Mouse (Mus musculus): ENCODE data around the gene St6galnac3.
A peak's percentile ranks its signal among the peaks of the same experiment; 100 is the strongest.
"Not testable (repeated sequence)": the region's sequence is repeated elsewhere in the genome, so short reads cannot be mapped to it uniquely, and the experiment has no call there.

St6galnac3 gene

DNA sequence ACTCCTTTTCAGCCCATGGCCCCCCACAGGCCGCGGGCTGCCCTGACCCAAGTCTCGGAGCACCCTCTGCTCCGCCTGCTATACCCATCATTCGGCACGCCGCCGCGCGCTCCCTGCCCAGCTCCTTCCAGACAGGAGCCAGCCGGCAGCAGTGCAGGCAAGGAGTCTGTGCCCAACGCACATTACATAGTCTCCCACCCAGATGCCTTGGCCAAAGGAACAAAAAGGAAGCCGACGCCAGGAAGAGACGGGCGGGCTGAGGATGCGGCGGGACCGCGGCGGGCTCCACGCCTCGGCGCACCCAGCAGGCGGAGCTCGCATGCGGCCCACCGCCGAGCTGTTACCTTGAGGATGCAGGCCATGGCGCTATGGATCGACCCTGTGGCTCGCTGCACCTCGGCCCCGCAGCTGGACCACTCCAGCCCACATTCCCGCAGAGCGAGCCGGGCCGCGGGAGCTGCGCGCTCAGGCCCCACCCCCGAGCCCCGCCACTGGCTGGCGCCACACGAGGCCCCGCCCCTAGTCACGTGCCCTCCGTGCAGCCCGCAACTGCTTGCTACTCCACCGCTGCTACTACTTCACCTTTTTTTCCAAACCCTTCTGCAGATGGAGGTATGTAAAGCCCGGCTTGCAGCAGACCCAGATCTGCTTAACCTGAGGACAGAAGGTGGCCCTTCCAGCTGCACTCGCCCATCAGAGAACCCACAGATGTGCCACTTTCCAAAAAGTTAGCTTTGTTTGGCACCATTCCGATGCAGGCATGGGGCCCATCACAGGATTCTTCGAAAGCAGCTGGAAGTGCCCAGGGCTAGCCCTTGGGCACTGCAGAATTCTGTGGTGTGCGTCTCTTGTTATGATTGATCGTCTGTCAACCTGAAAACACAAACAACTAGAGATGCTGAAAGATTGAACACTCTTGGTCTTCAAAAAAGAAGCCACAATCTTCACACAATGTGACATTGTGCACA lies at the start of gene St6galnac3:
St6galnac3 (minus strand) TSS at position 474 of the 968 bp plus-strand sequence.
- DNase-seq (ENCODE audit: extremely low spot score, low spot score), result peak; percentile 89

DNA sequence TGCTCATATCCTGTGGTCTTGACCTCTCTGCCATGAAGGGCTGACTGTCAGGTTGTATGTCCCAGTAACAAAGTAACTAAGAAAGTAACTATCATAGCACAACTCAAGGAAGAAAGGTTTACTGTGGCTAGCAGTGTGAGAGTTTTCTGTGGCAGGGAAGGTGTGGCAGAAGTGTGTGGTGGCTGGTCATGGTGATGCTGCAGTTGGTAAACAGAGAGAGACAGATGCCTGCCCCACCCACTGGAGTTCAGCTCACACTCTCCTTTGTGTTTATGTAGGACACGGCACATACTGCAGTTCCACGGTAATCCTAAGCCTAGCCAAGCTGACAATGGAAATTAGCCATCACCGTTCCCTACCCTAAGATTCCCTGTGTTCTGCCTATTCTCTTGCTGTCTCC lies 49.6 kb upstream of the St6galnac3 start:
- DNase-seq (ENCODE audit: extremely low spot score, low spot score), result no peak

DNA sequence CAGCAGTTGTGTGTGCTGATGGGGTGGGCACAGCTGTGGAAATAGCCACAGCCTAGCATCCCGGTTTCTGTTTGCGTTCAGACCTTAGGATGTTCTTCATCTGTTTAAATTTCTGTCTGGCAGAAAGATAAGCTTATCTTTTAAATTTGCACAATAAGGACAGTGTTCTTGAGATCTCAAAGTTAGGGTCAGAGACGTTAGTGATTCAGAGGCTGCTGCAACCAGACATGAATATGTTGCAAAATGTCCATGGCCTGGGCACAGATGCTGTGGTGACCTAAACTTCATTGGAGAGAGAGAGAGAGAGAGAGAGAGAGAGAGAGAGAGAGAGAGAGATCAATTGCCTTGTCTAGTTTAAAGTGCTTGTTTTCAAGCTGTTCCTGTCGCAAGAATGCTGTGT lies 46.5 kb upstream of the St6galnac3 start:
- DNase-seq (ENCODE audit: extremely low spot score, low spot score), result no peak

DNA sequence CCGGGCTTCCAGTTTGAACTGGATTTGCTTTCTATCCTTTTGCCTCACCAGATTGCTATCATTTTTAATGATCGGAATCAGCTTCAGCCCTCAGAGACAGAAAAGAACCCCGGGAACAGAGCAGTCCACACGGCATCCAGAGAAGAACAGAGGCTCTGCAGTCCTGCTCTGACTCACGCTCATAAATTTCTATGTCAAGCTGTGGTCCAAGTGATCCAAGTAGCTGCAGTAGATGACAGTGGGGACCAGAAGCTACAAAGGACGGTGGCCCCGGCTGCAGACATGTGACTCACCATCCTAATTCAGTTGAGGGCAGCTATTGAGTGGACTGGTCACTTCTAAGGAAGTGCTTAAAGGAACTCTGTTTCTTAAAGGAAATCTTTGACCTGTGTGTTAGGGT lies 45.6 kb upstream of the St6galnac3 start:
- no peak for DNase-seq (ENCODE audit: extremely low spot score, low spot score)

DNA sequence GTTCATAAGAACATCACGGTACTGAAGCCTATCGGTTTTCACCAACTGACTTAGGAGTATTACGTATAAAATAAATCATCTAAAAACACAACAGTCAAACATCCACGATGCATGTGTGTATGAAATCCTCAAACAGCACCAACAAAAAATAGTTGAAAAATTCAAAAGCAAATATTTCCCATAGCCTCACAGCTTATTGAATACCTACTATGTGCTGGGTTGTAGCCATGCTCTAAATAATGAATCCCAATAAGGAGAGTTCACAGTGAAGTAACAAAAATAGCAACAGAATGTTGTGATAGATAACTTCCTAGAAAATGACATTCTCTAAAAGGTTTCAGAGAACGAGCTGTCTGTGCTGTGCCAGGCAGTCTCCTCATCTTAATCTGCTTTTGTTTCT lies 44.2 kb upstream of the St6galnac3 start:
- DNase-seq (ENCODE audit: extremely low spot score, low spot score), result no peak

DNA sequence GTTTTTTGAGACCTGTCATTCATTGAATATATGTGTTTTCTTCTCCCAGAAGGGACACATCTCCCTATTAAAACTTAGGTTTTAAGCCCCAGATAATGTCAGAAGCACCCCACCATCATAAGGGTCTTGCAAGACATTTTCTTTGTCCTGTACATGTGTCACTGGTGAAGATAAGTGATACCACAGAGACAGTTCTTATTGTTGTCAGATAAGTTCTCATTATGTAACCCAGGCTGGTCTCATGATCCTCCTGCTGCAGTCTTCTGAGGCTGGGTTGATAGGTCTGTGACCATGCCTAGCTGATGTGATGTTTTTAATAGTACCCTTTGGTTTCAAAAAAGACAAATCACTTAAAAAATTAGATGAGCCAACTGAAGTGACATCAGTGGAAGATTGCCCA lies 40.2 kb upstream of the St6galnac3 start:
- DNase-seq (ENCODE audit: extremely low spot score, low spot score), result no peak

DNA sequence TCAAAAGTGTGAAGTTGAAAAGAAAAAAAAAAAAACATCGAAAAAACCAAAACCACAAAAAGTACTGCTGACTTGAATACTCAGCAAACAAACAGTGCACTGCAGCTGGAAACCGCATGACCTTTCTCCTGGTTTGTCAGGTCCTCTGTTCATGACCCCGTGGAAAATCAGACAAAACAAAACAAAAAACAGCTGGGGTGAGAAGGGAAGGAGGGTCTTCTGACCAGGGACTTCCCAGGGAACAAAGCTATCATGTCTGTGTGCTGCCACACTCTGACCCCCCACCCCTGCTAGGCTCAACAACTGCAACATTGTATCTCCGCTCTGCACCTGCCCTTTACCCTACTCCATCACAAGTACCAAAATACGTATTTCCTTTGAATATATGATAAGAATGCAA lies 39.8 kb upstream of the St6galnac3 start:
- DNase-seq (ENCODE audit: extremely low spot score, low spot score), result peak; percentile 42

DNA sequence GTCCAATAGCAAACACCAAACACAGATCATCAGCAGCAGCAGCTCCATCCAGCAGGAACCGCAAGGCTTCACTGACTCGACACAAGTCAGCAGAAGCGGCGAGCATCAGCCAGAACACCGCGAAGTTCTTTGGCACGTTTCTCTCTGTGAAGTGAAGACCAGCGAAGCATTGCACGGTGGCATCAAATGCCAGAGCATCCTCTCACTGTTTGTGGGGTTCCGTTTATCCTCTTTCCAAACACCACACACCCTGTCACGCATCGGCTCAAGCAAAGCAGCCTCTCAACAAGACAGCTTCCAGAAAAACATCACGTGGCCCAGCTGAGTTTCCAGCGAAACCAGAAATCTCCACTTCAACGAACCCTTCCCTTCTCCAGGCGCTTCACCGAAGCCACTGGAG lies 36.2 kb upstream of the St6galnac3 start:
- DNase-seq (ENCODE audit: extremely low spot score, low spot score), result no peak

DNA sequence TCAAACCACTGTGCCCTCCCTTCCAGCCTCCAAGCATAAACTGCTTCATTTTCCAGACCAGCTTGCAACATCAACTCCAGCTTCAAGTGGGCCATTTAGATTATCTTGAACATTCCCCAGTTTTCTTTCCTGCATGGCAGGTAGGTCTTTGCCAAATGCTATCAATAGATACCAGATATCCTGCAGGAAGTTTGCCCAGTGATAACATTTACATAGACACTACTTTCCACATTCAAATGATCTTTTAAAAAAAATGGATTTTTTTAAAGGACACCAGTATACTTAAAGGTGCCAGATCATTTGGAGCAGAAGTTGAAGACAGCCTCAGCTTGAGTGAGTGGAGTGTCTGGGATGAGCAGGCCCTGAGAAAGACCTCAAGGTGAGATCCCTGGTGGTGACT lies 34.3 kb upstream of the St6galnac3 start:
- DNase-seq (ENCODE audit: extremely low spot score, low spot score), result no peak

DNA sequence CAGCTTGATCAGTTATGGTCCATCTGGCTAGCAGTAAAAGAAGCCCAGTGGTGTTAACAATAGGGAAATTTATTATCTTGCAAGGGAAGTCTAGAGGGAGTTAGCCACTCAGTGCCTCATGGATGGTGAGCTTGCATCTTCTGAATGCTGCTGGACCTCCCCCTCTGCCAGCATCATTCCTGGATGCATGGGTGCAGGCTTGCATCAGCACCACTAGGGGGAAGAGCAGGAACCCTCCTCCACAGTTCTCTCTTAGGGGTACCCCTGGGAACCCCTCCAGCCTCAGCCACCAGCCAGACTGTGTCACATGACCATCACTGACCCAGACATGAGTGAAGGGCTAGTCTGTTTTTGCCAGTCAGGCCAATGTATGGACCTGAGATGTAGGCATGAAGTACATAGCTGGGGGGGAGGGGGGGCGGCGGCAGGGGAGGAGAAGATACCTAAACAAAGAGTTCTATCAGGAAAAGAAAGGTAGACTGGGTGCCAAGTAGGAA lies 31.6 kb upstream of the St6galnac3 start:
- no peak for DNase-seq (ENCODE audit: extremely low spot score, low spot score)

DNA sequence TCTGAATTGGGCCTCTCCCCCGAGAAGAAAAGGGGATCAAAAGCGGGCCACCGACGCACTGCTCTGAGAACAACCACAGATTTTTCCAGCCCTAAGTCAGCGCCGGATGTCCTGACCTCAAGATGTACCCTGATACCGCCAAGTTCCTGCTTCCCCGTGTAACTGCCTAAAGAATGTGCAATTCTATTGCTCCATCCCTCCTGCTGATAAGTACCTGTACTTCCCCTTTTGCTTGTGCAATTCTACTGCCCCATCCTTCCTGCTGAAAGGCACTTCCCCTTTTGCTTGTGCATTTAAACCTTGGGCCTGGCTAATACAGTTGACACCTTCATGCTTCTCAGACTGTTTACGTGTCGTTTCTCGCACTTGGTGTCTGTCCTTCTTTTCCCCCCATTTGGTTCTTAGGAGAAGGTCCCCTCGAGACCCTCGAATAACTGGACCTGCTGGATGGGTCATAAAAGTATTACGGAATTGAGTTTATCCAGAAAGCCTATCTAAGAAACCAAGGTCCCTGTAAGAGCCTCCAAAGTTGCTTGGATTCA lies 30.9 kb upstream of the St6galnac3 start:
- DNase-seq (ENCODE audit: extremely low spot score, low spot score), result not testable (repeated sequence)

DNA sequence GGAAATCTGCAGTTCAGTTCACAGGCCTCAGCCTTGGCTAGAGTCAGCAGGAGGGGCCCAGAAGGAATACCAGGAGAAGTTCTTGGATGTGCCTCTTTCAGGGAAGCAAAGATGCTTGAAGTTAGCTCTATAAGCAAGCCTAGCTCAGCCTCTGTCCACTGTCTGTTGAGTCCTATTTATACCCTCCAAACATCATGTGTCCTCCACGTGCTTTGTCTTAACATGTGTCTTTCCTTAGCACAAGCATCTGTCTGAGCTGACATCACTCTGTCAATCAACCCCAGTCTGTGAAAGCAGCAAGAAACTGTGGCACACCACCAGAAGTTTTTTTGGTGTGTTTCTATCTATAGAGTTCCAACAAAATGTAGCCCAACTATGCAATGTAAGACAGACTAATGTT lies 26.5 kb upstream of the St6galnac3 start:
- DNase-seq (ENCODE audit: extremely low spot score, low spot score), result no peak

DNA sequence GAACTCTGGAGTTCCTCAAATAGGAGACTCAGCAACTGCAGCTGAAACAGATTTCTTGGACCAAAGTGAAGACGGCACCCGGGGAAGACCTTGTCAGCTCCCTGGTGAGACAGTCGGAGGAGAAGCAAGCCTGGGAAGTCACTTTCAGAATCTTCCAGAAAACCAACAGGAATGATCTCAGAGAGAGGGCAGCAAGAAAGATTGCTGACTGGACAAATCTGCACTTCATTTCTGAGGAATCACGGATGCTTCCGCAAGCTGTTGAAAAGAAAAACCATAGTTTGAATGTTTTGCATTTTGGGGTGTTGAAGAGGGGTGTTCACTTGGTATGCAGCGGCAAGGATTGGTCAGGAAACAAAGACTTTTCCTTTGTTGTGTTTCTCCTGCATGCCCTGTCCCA lies 24.4 kb upstream of the St6galnac3 start:
- no peak for DNase-seq (ENCODE audit: extremely low spot score, low spot score)

DNA sequence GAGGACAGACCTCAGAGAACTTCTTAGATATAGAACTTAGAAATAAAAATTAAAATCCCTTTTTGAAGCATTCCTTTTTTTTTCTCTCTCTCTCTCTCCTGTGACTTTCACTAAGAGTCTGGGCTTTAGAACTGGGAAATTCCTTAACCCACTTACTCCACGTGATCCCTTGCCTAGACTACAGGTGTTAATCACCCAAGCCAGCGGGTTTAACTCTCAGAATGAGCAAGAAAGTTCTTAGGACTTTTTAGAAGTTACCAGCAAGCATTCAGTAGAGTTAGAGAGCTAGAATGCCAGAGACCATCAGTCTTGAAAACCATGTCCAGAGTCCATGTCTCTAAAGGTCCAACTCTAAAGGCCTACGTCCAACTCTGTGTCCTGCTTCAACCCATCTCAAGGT lies 23.3 kb upstream of the St6galnac3 start:
- no peak for DNase-seq (ENCODE audit: extremely low spot score, low spot score)

DNA sequence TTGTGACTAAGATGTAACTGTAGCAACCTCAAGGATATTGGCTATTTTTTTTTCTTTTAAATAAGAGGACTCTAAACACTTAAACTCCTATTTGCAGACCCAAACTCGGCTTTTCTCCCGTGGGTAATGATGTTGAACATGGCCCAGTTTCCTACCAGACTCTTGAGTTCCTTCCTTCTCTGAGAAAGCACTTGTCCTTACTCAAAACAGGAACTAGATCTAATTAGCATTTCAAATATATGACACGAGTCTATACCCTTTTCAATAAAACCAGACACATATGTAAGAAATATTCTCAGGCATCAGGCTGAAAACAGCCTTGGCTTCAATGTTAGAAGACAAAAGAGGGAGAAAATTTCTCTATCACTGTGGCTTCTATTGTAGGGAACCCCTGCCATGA lies 20.1 kb upstream of the St6galnac3 start:
- no peak for DNase-seq (ENCODE audit: extremely low spot score, low spot score)

DNA sequence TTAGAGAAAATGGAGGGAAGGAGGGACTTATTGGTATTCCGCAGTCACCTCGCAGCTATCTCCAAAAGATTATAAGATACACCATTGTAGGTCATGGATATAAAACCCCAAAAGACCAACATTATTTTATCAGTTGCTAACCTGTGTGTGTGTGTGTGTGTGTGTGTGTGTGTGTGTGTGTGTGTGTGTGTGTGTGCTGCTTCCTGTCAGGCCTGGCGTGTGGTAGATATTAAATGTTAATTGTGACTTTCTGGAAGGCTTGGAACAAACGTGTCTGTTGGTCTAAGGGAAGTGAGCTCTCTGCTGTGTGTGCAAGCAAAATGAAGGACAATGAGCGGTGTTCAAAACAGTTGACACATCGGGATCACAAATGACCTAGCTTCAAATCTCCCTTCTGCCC lies 19.5 kb upstream of the St6galnac3 start:
- DNase-seq (ENCODE audit: extremely low spot score, low spot score), result no peak

DNA sequence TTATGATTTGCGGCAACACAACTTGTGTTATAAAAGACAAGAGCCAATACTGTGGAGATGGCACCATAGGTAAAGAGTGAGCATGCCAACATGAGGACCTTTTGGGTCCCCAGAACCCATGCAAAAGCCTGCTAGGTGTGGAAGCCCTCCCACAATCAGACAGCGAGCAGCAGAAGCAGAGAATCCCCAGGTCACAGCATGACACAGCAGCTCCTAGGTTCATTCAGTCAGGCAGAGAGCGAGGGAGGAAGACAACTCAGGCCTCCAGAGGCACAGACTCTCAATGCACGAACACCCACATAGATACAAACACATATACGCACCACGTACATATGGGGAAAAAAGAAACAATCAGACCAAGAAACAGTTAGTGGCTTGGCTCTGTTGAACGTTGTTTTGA lies 16.8 kb upstream of the St6galnac3 start:
- no peak for DNase-seq (ENCODE audit: extremely low spot score, low spot score)

DNA sequence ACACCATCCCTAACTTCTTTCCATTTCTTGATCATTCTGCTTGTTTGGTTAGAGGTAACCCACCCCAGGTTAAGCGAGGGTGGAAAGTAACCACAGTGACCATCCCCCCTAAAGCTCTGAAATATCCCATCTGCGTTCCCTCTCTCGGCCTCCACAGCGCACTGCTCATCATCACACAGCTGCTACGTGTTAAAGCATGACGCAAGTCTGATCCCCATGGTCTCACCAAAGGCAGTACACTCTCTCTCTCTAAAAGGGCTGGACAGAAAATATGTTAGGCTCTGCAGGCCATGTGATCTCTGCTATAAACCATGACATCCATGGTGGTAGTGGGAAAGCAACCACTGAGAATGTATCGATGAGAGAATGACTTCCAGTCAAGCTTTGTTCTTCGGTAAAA lies 14.4 kb upstream of the St6galnac3 start:
- no peak for DNase-seq (ENCODE audit: extremely low spot score, low spot score)

DNA sequence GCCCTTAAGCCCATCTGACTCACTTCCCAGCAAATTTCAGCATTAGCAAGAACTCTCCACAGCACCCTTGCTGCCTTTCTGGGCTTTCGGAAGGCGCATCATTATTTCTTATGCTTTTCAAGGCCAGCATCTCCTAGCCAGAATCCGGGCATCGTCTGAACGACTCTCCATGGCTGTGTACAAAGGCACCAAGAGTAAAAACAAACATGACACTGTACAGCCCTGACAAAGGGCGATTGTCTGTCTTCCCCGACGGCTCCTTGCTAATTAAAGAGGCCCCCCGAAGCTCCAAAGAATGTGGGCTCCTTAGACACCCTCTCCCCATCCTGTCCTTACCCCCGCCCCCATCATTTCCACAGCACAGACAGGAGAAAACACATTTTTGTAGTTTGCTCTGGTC lies 13.4 kb upstream of the St6galnac3 start:
- DNase-seq (ENCODE audit: extremely low spot score, low spot score), result no peak

DNA sequence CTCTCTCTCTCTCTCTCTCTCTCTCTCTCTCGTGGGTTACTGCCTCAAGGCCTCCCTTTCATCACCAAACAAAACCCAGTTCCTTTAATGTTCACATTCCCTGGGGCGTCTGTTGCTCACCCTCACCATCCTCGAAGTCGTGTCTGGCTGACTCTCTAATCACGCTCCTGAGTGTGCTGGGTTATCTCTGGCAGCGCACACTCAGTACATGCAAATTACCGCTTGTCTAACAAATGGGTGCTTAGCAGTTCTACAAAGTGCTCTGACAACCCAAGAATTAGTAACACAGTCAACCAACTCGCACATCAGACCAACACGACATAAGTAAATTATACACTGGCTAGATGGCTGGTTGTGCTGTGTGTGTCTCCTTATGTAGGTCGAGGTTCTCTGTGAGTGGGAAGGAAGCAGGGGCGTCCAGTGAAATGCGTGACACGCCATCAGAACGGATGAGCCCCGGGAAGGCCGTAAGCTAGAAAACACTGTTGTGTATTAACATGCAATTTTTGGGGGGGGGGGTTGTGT lies 11.8 kb upstream of the St6galnac3 start:
- DNase-seq (ENCODE audit: extremely low spot score, low spot score), result no peak

DNA sequence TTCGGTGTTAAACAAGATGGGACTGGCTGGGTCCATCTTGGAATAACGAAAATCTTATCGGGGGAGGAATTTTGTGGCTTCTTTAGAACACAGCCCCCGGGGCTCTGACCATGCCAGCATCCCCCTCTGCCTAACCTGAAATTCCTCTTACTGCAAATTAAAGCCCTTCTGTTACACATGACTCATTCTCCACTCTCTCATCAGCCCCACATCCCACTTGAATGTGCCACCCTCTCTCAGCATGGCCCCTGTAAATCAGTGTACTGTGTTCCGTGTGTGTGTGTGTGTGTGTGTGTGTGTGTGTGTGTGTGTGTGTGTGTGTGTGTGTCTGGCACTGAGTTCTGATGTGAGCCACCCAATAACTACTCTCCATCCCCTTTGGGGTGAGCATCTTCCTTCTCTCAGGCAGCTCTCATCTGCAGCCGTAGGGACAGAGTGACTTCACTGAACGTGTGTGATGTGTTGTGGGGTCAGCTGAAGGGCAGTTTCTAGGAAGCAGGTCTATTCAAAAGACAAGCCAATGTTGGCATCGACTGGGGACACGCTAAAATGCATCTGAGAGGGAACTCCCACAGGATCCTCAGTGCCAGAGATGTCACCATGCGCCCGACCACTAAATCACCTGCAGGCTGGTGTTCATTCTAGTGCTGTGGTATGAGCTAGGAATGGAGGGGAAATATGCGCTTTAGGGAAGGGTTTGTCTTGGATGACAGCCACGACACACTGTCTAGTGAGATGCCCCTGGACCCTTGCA lies 11.0 kb upstream of the St6galnac3 start:
- no peak for DNase-seq (ENCODE audit: extremely low spot score, low spot score)

DNA sequence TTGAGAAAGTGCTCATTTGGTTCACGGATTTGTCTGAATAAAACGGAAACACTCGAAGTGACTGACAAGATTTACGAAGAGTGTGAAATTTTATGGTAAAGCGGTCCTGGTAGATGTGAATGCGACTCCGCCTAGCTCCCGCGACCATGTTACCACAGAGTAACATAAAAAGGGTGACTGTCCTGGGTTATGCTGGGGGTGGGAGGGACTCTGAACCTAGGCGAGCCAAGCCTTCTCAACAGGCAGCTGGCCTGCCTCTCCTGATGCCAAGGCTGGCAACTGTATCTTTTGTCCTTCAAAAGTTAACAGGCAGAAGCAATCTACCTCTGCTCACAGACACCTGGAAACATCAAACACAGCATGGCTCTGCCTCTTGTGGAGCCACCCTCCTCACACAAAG lies 9.8 kb upstream of the St6galnac3 start:
- DNase-seq (ENCODE audit: extremely low spot score, low spot score), result no peak

Measured in neural tube, embryonic 10.5 days (tissue).